Mouse (Mus musculus): ENCODE measurements around the gene Ppp1r9a. TPM values are rescaled to one million over a fixed set of nuclear protein-coding genes. Genes with fewer than 3 reads are reported as not detected.

The Ppp1r9a gene
- polyA plus RNA-seq, 1 experiment from 2014 or later = 3.0 TPM

GRCm38 (mm10) chr6:4985668-4986067, 83.0 kb downstream of the Ppp1r9a start:
- no peak for ATAC-seq (ENCODE audit: insufficient read depth)
- Histone ChIP-seq H3K27me3 (no peaks in the 10 kb centered on the region), H3K4me2 (no peak overlapping the region), H3K4me3 (replicated peaks) (no peak overlapping the region), H3K27ac (replicated peaks) (no peak overlapping the region), H3K36me3 (replicated peaks) (no peaks in the 10 kb centered on the region), H3K4me1 (replicated peaks) (peaks cover 6% of the 10 kb centered on the region; the same call in 1 of the 2 replicates), H3K9ac (no peak overlapping the region), H3K9me3 (replicated peaks) (no peaks in the 10 kb centered on the region)
- WGBS (ENCODE audit: insufficient replicate concordance) = 69% methylated on average over 3 of the region's 3 CpGs

DNA sequence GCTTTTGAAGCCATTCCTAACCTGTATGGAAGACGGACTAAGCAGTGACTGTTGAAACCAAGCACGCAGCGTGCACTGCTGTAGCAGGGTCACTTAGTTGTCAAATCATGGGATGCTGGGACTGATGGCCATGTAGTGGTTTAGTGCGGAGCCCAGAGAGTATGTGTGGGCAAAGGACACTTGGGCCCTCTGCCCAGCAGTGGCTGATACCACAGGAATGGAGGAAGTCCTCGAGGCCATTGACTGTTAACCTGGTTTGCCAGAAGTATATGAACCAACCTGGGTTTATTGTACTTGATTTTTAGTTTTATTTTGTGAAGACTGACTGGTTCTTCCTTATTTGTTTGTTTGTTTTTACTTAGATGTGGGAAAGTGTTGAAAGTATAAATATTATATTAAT, 84.4 kb downstream of the Ppp1r9a start:
- H3K9me3 ChIP-seq (replicated peaks) = no peaks in the 10 kb centered on the region
- 74% methylated on average over 5 of the region's 5 CpGs for WGBS (ENCODE audit: insufficient replicate concordance)
- no peak overlapping the region for H3K9ac ChIP-seq
- H3K4me1 ChIP-seq (replicated peaks) = peaks cover 6% of the 10 kb centered on the region; the same call in 1 of the 2 replicates
- H3K4me2 ChIP-seq = no peak overlapping the region
- ATAC-seq (ENCODE audit: insufficient read depth) = no peak
- no peak overlapping the region for H3K4me3 ChIP-seq (replicated peaks)
- H3K36me3 ChIP-seq (replicated peaks) = no peaks in the 10 kb centered on the region
- no peaks in the 10 kb centered on the region for H3K27me3 ChIP-seq
- H3K27ac ChIP-seq (replicated peaks) = no peak overlapping the region

GRCm38 (mm10) chr6:4988688-4989087, 86.0 kb downstream of the Ppp1r9a start:
- Histone ChIP-seq H3K9ac (no peak overlapping the region), H3K9me3 (replicated peaks) (peaks cover 5% of the 10 kb centered on the region; the same call in 1 of the 2 replicates), H3K27me3 (no peaks in the 10 kb centered on the region), H3K4me1 (replicated peaks) (no peaks in the 10 kb centered on the region), H3K4me2 (no peak overlapping the region), H3K36me3 (replicated peaks) (no peaks in the 10 kb centered on the region), H3K4me3 (replicated peaks) (no peak overlapping the region), H3K27ac (replicated peaks) (no peak overlapping the region)
- WGBS (ENCODE audit: insufficient replicate concordance) = 59% methylated on average over 4 of the region's 4 CpGs
- no peak for ATAC-seq (ENCODE audit: insufficient read depth)

- Histone ChIP-seq H3K9me3 (replicated peaks) (peaks cover 6% of the 10 kb centered on the region; the same call in 1 of the 2 replicates), H3K27me3 (no peaks in the 10 kb centered on the region), H3K36me3 (replicated peaks) (no peaks in the 10 kb centered on the region), H3K9ac (no peak overlapping the region), H3K4me2 (no peak overlapping the region), H3K4me3 (replicated peaks) (no peak overlapping the region), H3K27ac (replicated peaks) (no peak overlapping the region), H3K4me1 (replicated peaks) (no peaks in the 10 kb centered on the region)
- WGBS (ENCODE audit: insufficient replicate concordance) = 89% methylated on average over 9 of the region's 9 CpGs
- ATAC-seq (ENCODE audit: insufficient read depth) = no peak
These were observed 89.6 kb downstream of the Ppp1r9a start for GRCm38 (mm10) chr6:4992308-4992707.

- Histone ChIP-seq H3K4me2 (no peak overlapping the region), H3K27me3 (no peaks in the 10 kb centered on the region), H3K27ac (replicated peaks) (no peak overlapping the region), H3K4me3 (replicated peaks) (no peak overlapping the region), H3K9me3 (replicated peaks) (peaks cover 6% of the 10 kb centered on the region; the same call in 1 of the 2 replicates), H3K9ac (no peak overlapping the region), H3K36me3 (replicated peaks) (no peaks in the 10 kb centered on the region), H3K4me1 (replicated peaks) (no peaks in the 10 kb centered on the region)
- ATAC-seq (ENCODE audit: insufficient read depth) = no peak
- 75% methylated on average over 15 of the region's 15 CpGs for WGBS (ENCODE audit: insufficient replicate concordance)
These were observed 91.0 kb downstream of the Ppp1r9a start for GRCm38 (mm10) chr6:4993600-4994160.

GRCm38 (mm10) chr6:4994161-4994919, 91.6 kb downstream of the Ppp1r9a start:
- WGBS (ENCODE audit: insufficient replicate concordance) = 68% methylated on average over 14 of the region's 14 CpGs
- Histone ChIP-seq H3K27me3 (no peaks in the 10 kb centered on the region), H3K4me2 (no peak overlapping the region), H3K4me3 (replicated peaks) (no peak overlapping the region), H3K36me3 (replicated peaks) (no peaks in the 10 kb centered on the region), H3K9me3 (replicated peaks) (peaks cover 6% of the 10 kb centered on the region; the same call in 1 of the 2 replicates), H3K9ac (no peak overlapping the region), H3K27ac (replicated peaks) (no peak overlapping the region), H3K4me1 (replicated peaks) (no peaks in the 10 kb centered on the region)
- no peak for ATAC-seq (ENCODE audit: insufficient read depth)

GRCm38 (mm10) chr6:4997599-4997998, 94.9 kb downstream of the Ppp1r9a start:
- H3K9ac ChIP-seq = no peak overlapping the region
- 0 out of 2 replicates have a peak, but pooled peaks cover 2% of the 10 kb centered on the region for H3K9me3 ChIP-seq (replicated peaks)
- no peaks in the 10 kb centered on the region for H3K36me3 ChIP-seq (replicated peaks)
- 68% methylated on average over 6 of the region's 6 CpGs for WGBS (ENCODE audit: insufficient replicate concordance)
- H3K4me1 ChIP-seq (replicated peaks) = no peaks in the 10 kb centered on the region
- no peak overlapping the region for H3K4me3 ChIP-seq (replicated peaks)
- H3K27ac ChIP-seq (replicated peaks) = no peak overlapping the region
- H3K4me2 ChIP-seq = no peak overlapping the region
- H3K27me3 ChIP-seq = no peaks in the 10 kb centered on the region
- ATAC-seq (ENCODE audit: insufficient read depth) = no peak

DNA sequence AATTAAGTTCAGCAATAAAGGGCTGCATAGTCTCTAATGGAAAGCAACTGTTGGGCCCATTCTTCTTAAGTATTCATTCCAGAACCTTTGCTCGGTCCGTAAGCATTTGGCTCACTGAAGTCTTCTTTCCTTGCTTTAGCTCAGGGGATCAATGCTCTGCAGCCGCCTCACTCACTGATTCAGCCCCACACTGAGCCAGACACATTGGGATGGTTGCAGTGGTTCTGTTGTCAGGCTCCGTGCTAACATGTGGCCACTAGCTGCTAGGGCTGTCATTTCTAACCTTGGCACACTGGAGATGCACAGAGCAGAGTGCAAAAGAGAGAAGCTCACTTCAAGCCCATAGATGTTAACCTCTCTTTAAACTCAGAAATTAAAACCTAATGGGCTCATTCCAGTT, 96.2 kb downstream of the Ppp1r9a start:
- Histone ChIP-seq H3K9ac (no peak overlapping the region), H3K4me3 (replicated peaks) (no peak overlapping the region), H3K9me3 (replicated peaks) (no peaks in the 10 kb centered on the region), H3K27me3 (no peaks in the 10 kb centered on the region), H3K4me1 (replicated peaks) (no peaks in the 10 kb centered on the region), H3K36me3 (replicated peaks) (no peaks in the 10 kb centered on the region), H3K27ac (replicated peaks) (no peak overlapping the region), H3K4me2 (no peak overlapping the region)
- no peak for ATAC-seq (ENCODE audit: insufficient read depth)
- WGBS (ENCODE audit: insufficient replicate concordance) = 64% methylated on average over 4 of the region's 4 CpGs

DNA sequence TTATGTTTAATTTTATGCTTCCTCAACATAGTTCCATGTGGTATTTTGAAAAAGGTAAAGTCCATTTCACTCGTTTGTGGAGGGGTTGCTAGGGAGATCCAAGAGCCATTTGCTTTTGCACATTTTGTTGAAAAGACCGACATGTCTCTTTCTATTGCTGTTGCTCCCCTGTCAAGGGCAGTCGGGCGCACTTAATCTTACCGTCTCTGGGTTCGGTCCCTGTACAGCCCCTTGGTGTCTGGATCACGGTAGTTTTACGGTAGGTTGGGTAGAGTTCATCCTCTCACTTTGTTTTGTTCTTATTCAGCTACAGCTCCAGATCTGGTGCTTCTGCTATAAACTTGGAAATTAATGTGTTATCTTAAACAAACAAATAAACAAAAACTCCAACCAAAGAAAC, 98.1 kb downstream of the Ppp1r9a start:
- ATAC-seq (ENCODE audit: insufficient read depth) = no peak
- no peak overlapping the region for H3K9ac ChIP-seq
- 71% methylated on average over 8 of the region's 8 CpGs for WGBS (ENCODE audit: insufficient replicate concordance)
- no peak overlapping the region for H3K4me2 ChIP-seq
- no peaks in the 10 kb centered on the region for H3K27me3 ChIP-seq
- no peaks in the 10 kb centered on the region for H3K36me3 ChIP-seq (replicated peaks)
- no peak overlapping the region for H3K27ac ChIP-seq (replicated peaks)
- no peak overlapping the region for H3K4me3 ChIP-seq (replicated peaks)
- H3K9me3 ChIP-seq (replicated peaks) = no peaks in the 10 kb centered on the region
- no peaks in the 10 kb centered on the region for H3K4me1 ChIP-seq (replicated peaks)

- no peak overlapping the region for H3K4me2 ChIP-seq
- no peaks in the 10 kb centered on the region for H3K9me3 ChIP-seq (replicated peaks)
- no peak overlapping the region for H3K9ac ChIP-seq
- no peak overlapping the region for H3K4me3 ChIP-seq (replicated peaks)
- H3K36me3 ChIP-seq (replicated peaks) = no peaks in the 10 kb centered on the region
- no peaks in the 10 kb centered on the region for H3K27me3 ChIP-seq
- no peak for ATAC-seq (ENCODE audit: insufficient read depth)
- H3K4me1 ChIP-seq (replicated peaks) = no peaks in the 10 kb centered on the region; the same call in 1 of the 2 replicates
- WGBS (ENCODE audit: insufficient replicate concordance) = 64% methylated on average over 22 of the region's 22 CpGs
- H3K27ac ChIP-seq (replicated peaks) = no peak overlapping the region
These were observed 103.0 kb downstream of the Ppp1r9a start for GRCm38 (mm10) chr6:5005491-5006275.

GRCm38 (mm10) chr6:5006283-5006946, 103.7 kb downstream of the Ppp1r9a start:
- WGBS (ENCODE audit: insufficient replicate concordance) = 58% methylated on average over 6 of the region's 6 CpGs
- no peak overlapping the region for H3K4me2 ChIP-seq
- H3K27ac ChIP-seq (replicated peaks) = no peak overlapping the region
- no peaks in the 10 kb centered on the region for H3K27me3 ChIP-seq
- H3K4me1 ChIP-seq (replicated peaks) = no peaks in the 10 kb centered on the region; the same call in 1 of the 2 replicates
- ATAC-seq (ENCODE audit: insufficient read depth) = no peak
- H3K4me3 ChIP-seq (replicated peaks) = no peak overlapping the region
- H3K9me3 ChIP-seq (replicated peaks) = no peaks in the 10 kb centered on the region
- no peaks in the 10 kb centered on the region for H3K36me3 ChIP-seq (replicated peaks)
- H3K9ac ChIP-seq = no peak overlapping the region

All from liver, embryonic 15.5 days (tissue).